ENCODE assay signal across 9 mouse cellular contexts in the genomic region with DNA sequence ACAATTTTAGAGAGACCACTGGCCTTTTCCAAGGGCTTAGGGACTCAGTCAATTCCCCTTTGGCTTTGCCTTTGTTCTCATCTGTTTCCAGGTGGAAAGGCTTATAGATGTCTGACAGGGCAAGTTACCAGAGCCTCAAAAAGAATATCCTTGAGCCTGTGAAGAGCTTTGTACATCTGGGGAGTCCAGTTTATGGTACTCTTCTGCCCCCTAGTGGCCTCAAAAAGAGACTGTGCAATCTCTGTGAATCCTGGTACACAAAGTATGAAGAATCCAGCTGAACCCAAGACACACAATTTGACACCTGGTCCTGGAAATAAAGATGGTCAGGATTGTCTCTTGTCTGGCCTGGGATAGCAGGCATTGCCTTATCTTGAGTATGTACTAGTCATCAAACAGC. TPM values are rescaled to one million over a fixed set of nuclear protein-coding genes. Genes with fewer than 3 reads are reported as not detected.
DNase-seq lines count a peak whose midpoint lies in the region; ATAC-seq lines count a peak whose summit lies in the region.
"Had no signal": no experiment of that assay in that cellular context is flagged by ENCODE, and none has a peak within 500 bp of the region (broad histone marks: within the 10 kb centered on the region; RNA-seq: fewer than 3 reads in every experiment).

No protein-coding gene starts in this region.

- DNase-seq in liver, embryonic 11.5 days (ENCODE audit: low spot score), result no peak
- no peak for DNase-seq in liver
- peak; percentile 2 to 6 for DNase-seq in adrenal gland, postnatal 36 days
- peak; percentile 61 for DNase-seq in hindbrain, embryonic 14.5 days (ENCODE audit: low spot score)
- DNase-seq in retina, embryonic 14.5 days (ENCODE audit: low spot score), result peak; percentile 55
- no peak for DNase-seq in layer of hippocampus, postnatal 36 days
- no peak for DNase-seq in natural killer cell, adult 2 months (ENCODE audit: low spot score in 2 of 2)

- no peaks in the 10 kb centered on the region for H3K4me1 ChIP-seq in liver, embryonic 11.5 days (replicated peaks; ENCODE audit: control insufficient read depth, insufficient read depth, low read length)
- no peaks in the 10 kb centered on the region for H3K4me1 ChIP-seq in hindbrain, embryonic 14.5 days (replicated peaks; ENCODE audit: control insufficient read depth, insufficient read depth, low read length)
- H3K4me1 ChIP-seq: limb, embryonic 12.5 days had no signal

- no peak overlapping the region for H3K27ac ChIP-seq in liver, embryonic 11.5 days (ENCODE audit: low read depth, low read length)
- no peak overlapping the region for H3K27ac ChIP-seq in hindbrain, embryonic 14.5 days
- H3K27ac ChIP-seq: limb, embryonic 12.5 days had no signal

- no peak overlapping the region for H3K4me2 ChIP-seq in liver, embryonic 11.5 days
- no peak overlapping the region for H3K4me2 ChIP-seq in hindbrain, embryonic 14.5 days (replicated peaks)
- H3K4me2 ChIP-seq: limb, embryonic 12.5 days had no signal

- H3K36me3 ChIP-seq in liver, embryonic 11.5 days (ENCODE audit: control insufficient read depth, insufficient read depth, low read length), result no peaks in the 10 kb centered on the region
- H3K36me3 ChIP-seq in hindbrain, embryonic 14.5 days (replicated peaks; ENCODE audit: control insufficient read depth, insufficient read depth), result no peaks in the 10 kb centered on the region
- H3K36me3 ChIP-seq: limb, embryonic 12.5 days had no signal

- 0 out of 2 replicates have a peak, but pooled peaks have one; percentile 26 for ATAC-seq in liver, embryonic 11.5 days (replicated peaks; ENCODE audit: low FRiP score)
- peak; percentile 72; the same call in 1 of the 2 replicates for ATAC-seq in hindbrain, embryonic 14.5 days (ENCODE audit: low FRiP score)

- H3K27me3 ChIP-seq in liver, embryonic 11.5 days (replicated peaks; ENCODE audit: control insufficient read depth, insufficient read depth, low read length), result no peaks in the 10 kb centered on the region
- H3K27me3 ChIP-seq in hindbrain, embryonic 14.5 days (ENCODE audit: control insufficient read depth, insufficient read depth, low read length), result no peaks in the 10 kb centered on the region
- H3K27me3 ChIP-seq: limb, embryonic 12.5 days had no signal

- H3K4me3 ChIP-seq in liver, embryonic 11.5 days (ENCODE audit: low read depth, low read length), result no peak overlapping the region
- no peak overlapping the region for H3K4me3 ChIP-seq in hindbrain, embryonic 14.5 days (replicated peaks; ENCODE audit: low read length)
- H3K4me3 ChIP-seq: limb, embryonic 12.5 days had no signal

- H3K9ac ChIP-seq in liver, embryonic 11.5 days (ENCODE audit: low read depth, low read length), result no peak overlapping the region
- H3K9ac ChIP-seq in hindbrain, embryonic 14.5 days, result no peak overlapping the region
- H3K9ac ChIP-seq: limb, embryonic 12.5 days had no signal

- H3K9me3 ChIP-seq in liver, embryonic 11.5 days (ENCODE audit: control insufficient read depth, low read length), result no peaks in the 10 kb centered on the region
- H3K9me3 ChIP-seq in hindbrain, embryonic 14.5 days (ENCODE audit: control insufficient read depth, low read length), result no peaks in the 10 kb centered on the region
- H3K9me3 ChIP-seq: limb, embryonic 12.5 days had no signal

RNA-seq across cellular contexts. Expression of a gene that starts 34.8 kb away (rescaled TPM):
- polyA plus RNA-seq in liver, embryonic 11.5 days (2014; fragmentation: Nextera tagmentation; extraction: Ambion mirVana), result not detected in 2 replicates
- not detected for total RNA-seq in adrenal gland, postnatal 36 days (2021)
- not detected in 2 replicates for polyA plus RNA-seq in hindbrain, embryonic 14.5 days (2014; fragmentation: Nextera tagmentation; extraction: Ambion mirVana)
- total RNA-seq in layer of hippocampus, postnatal 36 days (2021), result not detected
- polyA plus RNA-seq: gonadal fat pad, adult 2 months; limb, embryonic 12.5 days had no signal

RNA-seq across cellular contexts. Expression of a gene that starts 39.8 kb away (rescaled TPM):
- polyA plus RNA-seq in liver, embryonic 11.5 days (2014; fragmentation: Nextera tagmentation; extraction: Ambion mirVana), result not detected in 2 replicates
- total RNA-seq in adrenal gland, postnatal 36 days (2021), result not detected
- polyA plus RNA-seq in hindbrain, embryonic 14.5 days (2014; fragmentation: Nextera tagmentation; extraction: Ambion mirVana), result not detected in 2 replicates
- total RNA-seq in layer of hippocampus, postnatal 36 days (2021), result not detected
- polyA plus RNA-seq: gonadal fat pad, adult 2 months; limb, embryonic 12.5 days had no signal

Comparison
In these comparisons a context has a peak if more than half of its experiments do, and no peak if none do; other contexts are left out.
1. DNase-seq: peak in adrenal gland, postnatal 36 days (2 of 2), hindbrain, embryonic 14.5 days (single experiment) and retina, embryonic 14.5 days (single experiment); none in liver, embryonic 11.5 days (single experiment), liver (single experiment), layer of hippocampus, postnatal 36 days (0 of 2) and natural killer cell, adult 2 months (0 of 2).